Mouse (Mus musculus) limb, embryonic 11.5 days (tissue): ENCODE results near the gene Cd2. TPM values are rescaled to one million over a fixed set of nuclear protein-coding genes. Genes with fewer than 3 reads are reported as not detected.

Experiments
- ATAC-seq: fragments of 200-750 bp; cut with Nextera tagmentation; 2 replicates; pipeline ENCODE4 v1.8.0; 2017; ENCODE audit warnings: low read depth; ENCODE audit not compliant: insufficient number of reproducible peaks, low FRiP score, low TSS enrichment
- DNase-seq: peaks from one replicate; pipeline ENCODE4 v3.0.0-alpha.2; 2015; ENCODE audit warnings: low spot score
- H3K27ac ChIP-seq: fragments of 300-500 bp; sonication (generic); replicated peaks from 2 replicates; pipeline ENCODE4 v1.5.1; 2014; ENCODE audit warnings: low read depth, mild to moderate bottlenecking, low read length
- H3K27me3 ChIP-seq: fragments of 300-500 bp; sonication (generic); 2 replicates; pipeline ENCODE4 v1.6.1; 2014; ENCODE audit warnings: mild to moderate bottlenecking, low read length, mixed read lengths; ENCODE audit not compliant: control insufficient read depth, insufficient read depth
- H3K36me3 ChIP-seq: fragments of 300-500 bp; sonication (generic); 2 replicates; pipeline ENCODE4 v1.6.1; 2014; ENCODE audit warnings: mild to moderate bottlenecking, low read length, moderate library complexity, mixed read lengths; ENCODE audit not compliant: control insufficient read depth, insufficient read depth
- H3K4me1 ChIP-seq: fragments of 300-500 bp; sonication (generic); 2 replicates; pipeline ENCODE4 v1.6.1; 2014; ENCODE audit warnings: low read length, mixed read lengths; ENCODE audit not compliant: control insufficient read depth, insufficient read depth
- H3K4me2 ChIP-seq: fragments of 300-500 bp; sonication (generic); 2 replicates; pipeline ENCODE4 v1.6.1; 2014; ENCODE audit warnings: low read depth, mild to moderate bottlenecking, moderate library complexity; ENCODE audit not compliant: severe bottlenecking
- H3K4me3 ChIP-seq: fragments of 300-500 bp; sonication (generic); 2 replicates; pipeline ENCODE4 v1.5.1; 2014; ENCODE audit warnings: low read depth, low read length
- H3K9ac ChIP-seq: fragments of 300-500 bp; sonication (generic); 2 replicates; pipeline ENCODE4 v1.6.1; 2014; ENCODE audit warnings: mild to moderate bottlenecking, low read length
- H3K9me3 ChIP-seq: fragments of 300-500 bp; sonication (generic); 2 replicates; pipeline ENCODE4 v1.6.1; 2016; ENCODE audit warnings: low read length; ENCODE audit not compliant: control insufficient read depth
- WGBS: fragments of 180-500 bp; shearing (Covaris S2); extraction: QIAGEN DNeasy Blood & Tissue Kit; methylation state at CpG from one replicate; pipeline ENCODE4 v1.1.7; 2014; 5-methylcytosine and 5-hydroxymethylcytosine counted together
- polyA plus RNA-seq: library from polyadenylated mRNA; unstranded; fragments of >200 nt; fragmentation: Nextera tagmentation; extraction: Ambion mirVana; gene quantifications from 2 replicates; pipeline ENCODE4 v1.2.1, GENCODE M21; 2014

Gene Cd2
- polyA plus RNA-seq, 1 experiment from 2014 or later = not detected

- WGBS = 66% methylated on average over 4 of the region's 4 CpGs
These were observed 5.9 kb downstream of the Cd2 start for GRCm38 (mm10) chr3:101281841-101282240.

GRCm38 (mm10) chr3:101280348-101281311, 7.1 kb downstream of the Cd2 start:
- ATAC-seq = no peak

More at GRCm38 (mm10) chr3:101281841-101282240, 5.9 kb downstream of the Cd2 start:
- no peak overlapping the region for H3K27ac ChIP-seq
- no peak overlapping the region for H3K9ac ChIP-seq
- no peaks in the 10 kb centered on the region for H3K27me3 ChIP-seq
- DNase-seq (no peak), ATAC-seq (no peak)
- no peak overlapping the region for H3K4me2 ChIP-seq
- H3K4me1 ChIP-seq = no peaks in the 10 kb centered on the region
- no peak overlapping the region for H3K4me3 ChIP-seq
- H3K9me3 ChIP-seq = no peaks in the 10 kb centered on the region; the same call in 1 of the 2 replicates
- H3K36me3 ChIP-seq = no peaks in the 10 kb centered on the region

GRCm38 (mm10) chr3:101279561-101279960, 8.2 kb downstream of the Cd2 start:
- 75% methylated on average over 10 of the region's 10 CpGs for WGBS
- no peak for ATAC-seq
- no peaks in the 10 kb centered on the region for H3K27me3 ChIP-seq

More at GRCm38 (mm10) chr3:101280348-101281311, 7.1 kb downstream of the Cd2 start:
- 59% methylated on average over 15 of the region's 15 CpGs for WGBS
- DNase-seq = no peak
- no peak overlapping the region for H3K9ac ChIP-seq
- no peaks in the 10 kb centered on the region for H3K36me3 ChIP-seq
- no peak overlapping the region for H3K4me2 ChIP-seq
- no peak overlapping the region for H3K4me3 ChIP-seq
- H3K4me1 ChIP-seq = no peaks in the 10 kb centered on the region
- no peaks in the 10 kb centered on the region for H3K27me3 ChIP-seq
- H3K27ac ChIP-seq = no peak overlapping the region
- no peaks in the 10 kb centered on the region; the same call in 1 of the 2 replicates for H3K9me3 ChIP-seq

GRCm38 (mm10) chr3:101278396-101278795, 9.3 kb downstream of the Cd2 start:
- WGBS = 87% methylated on average over 5 of the region's 5 CpGs
- no peak for ATAC-seq
- no peak overlapping the region for H3K9ac ChIP-seq

More at GRCm38 (mm10) chr3:101279561-101279960, 8.2 kb downstream of the Cd2 start:
- H3K4me1 ChIP-seq = no peaks in the 10 kb centered on the region
- H3K4me2 ChIP-seq = no peak overlapping the region
- no peak overlapping the region for H3K27ac ChIP-seq
- H3K36me3 ChIP-seq = no peaks in the 10 kb centered on the region
- no peak overlapping the region for H3K9ac ChIP-seq
- H3K4me3 ChIP-seq = no peak overlapping the region
- no peaks in the 10 kb centered on the region; the same call in 1 of the 2 replicates for H3K9me3 ChIP-seq
- DNase-seq = no peak

GRCm38 (mm10) chr3:101277830-101278229, 9.9 kb downstream of the Cd2 start:
- H3K36me3 ChIP-seq = no peaks in the 10 kb centered on the region
- DNase-seq = no peak
- no peaks in the 10 kb centered on the region for H3K27me3 ChIP-seq
- H3K4me1 ChIP-seq = no peaks in the 10 kb centered on the region
- WGBS = 77% methylated on average over 4 of the region's 4 CpGs
- no peaks in the 10 kb centered on the region for H3K9me3 ChIP-seq
- H3K4me2 ChIP-seq = no peak overlapping the region
- H3K27ac ChIP-seq = no peak overlapping the region
- H3K9ac ChIP-seq = no peak overlapping the region
- ATAC-seq = no peak
- H3K4me3 ChIP-seq = no peak overlapping the region

More at GRCm38 (mm10) chr3:101278396-101278795, 9.3 kb downstream of the Cd2 start:
- Histone ChIP-seq H3K36me3 (no peaks in the 10 kb centered on the region), H3K9me3 (no peaks in the 10 kb centered on the region; the same call in 1 of the 2 replicates), H3K4me3 (no peak overlapping the region), H3K27ac (no peak overlapping the region), H3K4me1 (no peaks in the 10 kb centered on the region), H3K4me2 (no peak overlapping the region), H3K27me3 (no peaks in the 10 kb centered on the region)
- DNase-seq = no peak

GRCm38 (mm10) chr3:101276501-101277320, 11.0 kb downstream of the Cd2 start:
- Histone ChIP-seq H3K27me3 (no peaks in the 10 kb centered on the region), H3K4me1 (no peaks in the 10 kb centered on the region), H3K27ac (no peak overlapping the region), H3K4me2 (no peak overlapping the region), H3K4me3 (no peak overlapping the region), H3K36me3 (no peaks in the 10 kb centered on the region), H3K9ac (no peak overlapping the region), H3K9me3 (no peaks in the 10 kb centered on the region)
- DNase-seq (no peak), ATAC-seq (no peak)
- 75% methylated on average over 12 of the region's 12 CpGs for WGBS

GRCm38 (mm10) chr3:101275636-101276300, 12.0 kb downstream of the Cd2 start:
- Histone ChIP-seq H3K27me3 (no peaks in the 10 kb centered on the region), H3K36me3 (no peaks in the 10 kb centered on the region), H3K27ac (no peak overlapping the region), H3K9ac (no peak overlapping the region), H3K4me1 (no peaks in the 10 kb centered on the region), H3K4me3 (no peak overlapping the region), H3K9me3 (no peaks in the 10 kb centered on the region), H3K4me2 (no peak overlapping the region)
- no peak for ATAC-seq
- DNase-seq = no peak
- WGBS = 88% methylated on average over 16 of the region's 16 CpGs

GRCm38 (mm10) chr3:101274794-101275193, 12.9 kb downstream of the Cd2 start:
- H3K9me3 ChIP-seq = no peaks in the 10 kb centered on the region
- no peak overlapping the region for H3K27ac ChIP-seq
- ATAC-seq = no peak
- H3K9ac ChIP-seq = no peak overlapping the region
- no peak for DNase-seq
- H3K27me3 ChIP-seq = no peaks in the 10 kb centered on the region
- H3K36me3 ChIP-seq = no peaks in the 10 kb centered on the region
- H3K4me3 ChIP-seq = no peak overlapping the region
- H3K4me2 ChIP-seq = no peak overlapping the region
- H3K4me1 ChIP-seq = no peaks in the 10 kb centered on the region
- 85% methylated on average over 3 of the region's 3 CpGs for WGBS
